Mouse (Mus musculus) lung, embryonic 15.5 days (tissue): ENCODE measurements around the gene Rimbp2. TPM values are rescaled to one million over a fixed set of nuclear protein-coding genes. Genes with fewer than 3 reads are reported as not detected.
A peak's percentile ranks its signal among the peaks of the same experiment; 100 is the strongest.
"Not testable (repeated sequence)": the region's sequence is repeated elsewhere in the genome, so short reads cannot be mapped to it uniquely, and the experiment has no call there.

Experiments used
- ATAC-seq: fragments of 200-750 bp; cut with Nextera tagmentation; 2 replicates; pipeline ENCODE4 v1.8.0; 2017; ENCODE audit warnings: moderate number of reproducible peaks, borderline replicate concordance; ENCODE audit not compliant: low FRiP score, low TSS enrichment; ENCODE audit errors: extremely low read depth
- H3K27ac ChIP-seq: fragments of 300-500 bp; sonication (generic); 2 replicates; pipeline ENCODE4 v1.5.1; 2015; ENCODE audit warnings: moderate library complexity, mild to moderate bottlenecking, inconsistent platforms
- H3K27me3 ChIP-seq: fragments of 300-500 bp; sonication (generic); 2 replicates; pipeline ENCODE4 v1.6.1; 2015; ENCODE audit warnings: inconsistent platforms
- H3K36me3 ChIP-seq: fragments of 300-500 bp; sonication (generic); 2 replicates; pipeline ENCODE4 v1.6.1; 2015; ENCODE audit warnings: inconsistent platforms
- H3K4me1 ChIP-seq: fragments of 300-500 bp; sonication (generic); 2 replicates; pipeline ENCODE4 v1.6.1; 2015; ENCODE audit warnings: inconsistent platforms
- H3K4me2 ChIP-seq: fragments of 300-500 bp; sonication (generic); 2 replicates; pipeline ENCODE4 v1.6.1; 2015; ENCODE audit warnings: inconsistent platforms, mild to moderate bottlenecking, moderate library complexity
- H3K4me3 ChIP-seq: fragments of 300-500 bp; sonication (generic); 2 replicates; pipeline ENCODE4 v1.5.1; 2015; ENCODE audit warnings: mild to moderate bottlenecking, inconsistent platforms
- H3K9ac ChIP-seq: fragments of 300-500 bp; sonication (generic); 2 replicates; pipeline ENCODE4 v1.6.1; 2015; ENCODE audit warnings: inconsistent platforms
- H3K9me3 ChIP-seq: fragments of 300-500 bp; sonication (generic); 2 replicates; pipeline ENCODE4 v1.6.1; 2016; ENCODE audit warnings: inconsistent platforms
- WGBS: fragments of 180-500 bp; shearing (Covaris S2); methylation state at CpG from one replicate; pipeline ENCODE4 v1.1.7; 2015; 5-methylcytosine and 5-hydroxymethylcytosine counted together
- polyA plus RNA-seq: library from polyadenylated mRNA; unstranded; fragments of >200 nt; fragmentation: Nextera tagmentation; extraction: Ambion mirVana; gene quantifications from 2 replicates; pipeline ENCODE4 v1.2.1, GENCODE M21; 2015

Rimbp2 gene
- polyA plus RNA-seq, 1 experiment from 2014 or later, result 0.26 TPM

- no peaks in the 10 kb centered on the region for H3K9me3 ChIP-seq
- H3K4me2 ChIP-seq, result peak overlapping the region; percentile 29
- no peaks in the 10 kb centered on the region for H3K4me1 ChIP-seq
- H3K27me3 ChIP-seq, result no peaks in the 10 kb centered on the region
- H3K36me3 ChIP-seq, result no peaks in the 10 kb centered on the region
- H3K4me3 ChIP-seq, result no peak overlapping the region
- 11% methylated on average over 14 of the region's 14 CpGs for WGBS
- H3K9ac ChIP-seq, result no peak overlapping the region
- ATAC-seq, result no peak
- no peak overlapping the region for H3K27ac ChIP-seq
Measured at GRCm38 (mm10) chr5:128971298-128971697, 18.0 kb upstream of the Rimbp2 start.

- H3K36me3 ChIP-seq, result no peaks in the 10 kb centered on the region
- H3K27me3 ChIP-seq, result no peaks in the 10 kb centered on the region
- WGBS, result 59% methylated on average over 10 of the region's 10 CpGs
- peak overlapping the region; percentile 29 for H3K4me2 ChIP-seq
- no peaks in the 10 kb centered on the region for H3K4me1 ChIP-seq
- H3K4me3 ChIP-seq, result no peak overlapping the region
- no peak for ATAC-seq
- no peak overlapping the region for H3K27ac ChIP-seq
- no peaks in the 10 kb centered on the region for H3K9me3 ChIP-seq
- H3K9ac ChIP-seq, result no peak overlapping the region
Measured at GRCm38 (mm10) chr5:128970878-128971277, 17.6 kb upstream of the Rimbp2 start.

- no peak overlapping the region for H3K4me2 ChIP-seq
- no peaks in the 10 kb centered on the region for H3K36me3 ChIP-seq
- 0 out of 2 replicates have a peak, but pooled peaks cover 8% of the 10 kb centered on the region for H3K9me3 ChIP-seq
- H3K27ac ChIP-seq, result no peak overlapping the region
- no peaks in the 10 kb centered on the region for H3K4me1 ChIP-seq
- H3K9ac ChIP-seq, result no peak overlapping the region
- no peaks in the 10 kb centered on the region for H3K27me3 ChIP-seq
- ATAC-seq, result no peak
- 51% methylated on average over 4 of the region's 4 CpGs for WGBS
- no peak overlapping the region for H3K4me3 ChIP-seq
Measured at GRCm38 (mm10) chr5:128964353-128964752, 11.1 kb upstream of the Rimbp2 start.

GRCm38 (mm10) chr5:128958916-128959315, 5.6 kb upstream of the Rimbp2 start:
- Histone ChIP-seq H3K4me1 (no peaks in the 10 kb centered on the region), H3K9me3 (peaks cover 11% of the 10 kb centered on the region; the same call in 1 of the 2 replicates)

DNA sequence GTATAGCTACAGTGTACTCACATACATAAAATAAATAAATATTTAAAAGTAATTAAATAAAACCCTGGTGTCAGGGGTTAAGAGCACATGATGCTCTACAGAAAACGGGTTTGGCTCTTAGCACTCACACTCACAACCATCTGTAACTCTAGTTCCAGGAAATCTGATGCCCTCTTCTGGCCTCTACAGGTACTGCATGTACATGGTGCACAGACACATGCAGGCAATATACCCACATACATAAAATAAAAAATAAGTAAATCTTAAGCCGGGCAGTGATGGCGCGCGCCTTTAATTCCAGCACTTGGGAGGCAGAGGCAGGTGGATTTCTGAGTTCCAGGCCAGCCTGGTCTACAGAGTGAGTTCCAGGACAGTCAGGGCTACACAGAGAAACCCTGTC, 1.1 kb upstream of the Rimbp2 start:
- not testable (repeated sequence) for H3K36me3 ChIP-seq, H3K27ac ChIP-seq, ATAC-seq, H3K9ac ChIP-seq, H3K4me2 ChIP-seq, H3K4me3 ChIP-seq, H3K9me3 ChIP-seq, H3K4me1 ChIP-seq
- 83% methylated on average over 5 of the region's 5 CpGs for WGBS
- H3K27me3 ChIP-seq, result peaks cover 27% of the 10 kb centered on the region

More at GRCm38 (mm10) chr5:128958916-128959315, 5.6 kb upstream of the Rimbp2 start:
- Histone ChIP-seq H3K9ac (no peak overlapping the region), H3K4me2 (no peak overlapping the region), H3K27me3 (peaks cover 1% of the 10 kb centered on the region; the same call in 1 of the 2 replicates), H3K27ac (no peak overlapping the region), H3K36me3 (no peaks in the 10 kb centered on the region), H3K4me3 (no peak overlapping the region)
- ATAC-seq, result no peak
- 79% methylated on average over 3 of the region's 3 CpGs for WGBS

GRCm38 (mm10) chr5:128952291-128953195, 743 bp downstream of the Rimbp2 start:
- H3K27ac ChIP-seq, result no peak overlapping the region
- H3K4me1 ChIP-seq, result no peaks in the 10 kb centered on the region
- H3K9ac ChIP-seq, result no peak overlapping the region
- peaks cover 27% of the 10 kb centered on the region for H3K27me3 ChIP-seq
- ATAC-seq, result no peak
- peak overlapping the region; percentile 45 for H3K4me2 ChIP-seq
- H3K9me3 ChIP-seq, result peaks cover 2% of the 10 kb centered on the region; the same call in 1 of the 2 replicates
- H3K36me3 ChIP-seq, result no peaks in the 10 kb centered on the region
- H3K4me3 ChIP-seq, result no peak overlapping the region
- 1% methylated on average over 34 of the region's 35 CpGs for WGBS

DNA sequence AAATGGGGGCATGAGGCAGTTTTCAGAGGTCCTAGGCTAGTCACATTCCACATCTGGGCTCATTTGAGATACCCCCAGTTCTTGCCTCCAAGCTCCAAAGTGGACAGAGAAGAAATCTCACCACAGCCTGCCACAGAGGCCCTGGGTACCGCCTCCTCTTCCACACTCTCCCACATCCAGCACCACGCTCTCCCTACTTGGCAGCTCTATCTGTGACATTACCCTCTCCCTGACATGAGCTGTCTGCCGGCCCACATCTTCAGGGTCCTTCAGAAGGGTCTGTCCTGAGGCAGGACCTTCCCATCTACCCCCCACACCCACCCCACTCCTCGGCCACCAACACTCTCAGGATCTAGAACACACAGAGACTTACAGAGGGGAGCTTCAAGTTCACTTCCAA, 1.8 kb downstream of the Rimbp2 start:
- H3K27ac ChIP-seq, result no peak overlapping the region
- no peak overlapping the region for H3K4me3 ChIP-seq
- H3K4me1 ChIP-seq, result no peaks in the 10 kb centered on the region
- H3K9me3 ChIP-seq, result peaks cover 2% of the 10 kb centered on the region; the same call in 1 of the 2 replicates
- no peaks in the 10 kb centered on the region for H3K36me3 ChIP-seq
- H3K9ac ChIP-seq, result no peak overlapping the region
- H3K27me3 ChIP-seq, result peaks cover 27% of the 10 kb centered on the region
- no peak for ATAC-seq
- 30% methylated on average over 4 of the region's 4 CpGs for WGBS
- H3K4me2 ChIP-seq, result no peak overlapping the region

DNA sequence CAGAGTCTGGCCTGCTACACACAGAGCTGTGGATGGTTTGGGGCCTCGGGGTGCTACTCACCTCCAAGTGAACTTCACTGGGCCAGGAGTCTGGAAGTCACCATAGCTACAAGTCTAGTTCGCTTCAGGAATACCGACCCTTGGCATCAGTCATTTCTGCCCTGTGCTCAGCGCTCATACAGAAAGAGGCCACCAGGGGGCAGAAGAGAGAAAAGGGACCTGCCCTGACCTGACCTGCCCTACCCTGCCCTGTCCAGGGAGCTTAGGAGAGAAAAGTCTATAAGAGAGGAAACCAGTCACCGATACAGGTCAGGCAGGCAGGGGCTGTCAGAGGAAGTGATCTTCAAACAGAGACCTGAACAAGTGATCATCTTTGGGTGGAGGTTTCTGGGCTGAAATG, 6.2 kb downstream of the Rimbp2 start:
- no peak overlapping the region for H3K4me2 ChIP-seq
- H3K27me3 ChIP-seq, result peaks cover 7% of the 10 kb centered on the region
- no peaks in the 10 kb centered on the region for H3K36me3 ChIP-seq
- no peak overlapping the region for H3K9ac ChIP-seq
- ATAC-seq, result no peak
- H3K4me3 ChIP-seq, result no peak overlapping the region
- 67% methylated on average over 5 of the region's 5 CpGs for WGBS
- no peaks in the 10 kb centered on the region for H3K4me1 ChIP-seq
- H3K9me3 ChIP-seq, result no peaks in the 10 kb centered on the region
- H3K27ac ChIP-seq, result no peak overlapping the region

GRCm38 (mm10) chr5:128940436-128940835, 12.8 kb downstream of the Rimbp2 start:
- Histone ChIP-seq H3K4me1 (0 out of 2 replicates have a peak, but pooled peaks cover 1% of the 10 kb centered on the region), H3K4me2 (no peak overlapping the region), H3K4me3 (no peak overlapping the region), H3K9me3 (no peaks in the 10 kb centered on the region), H3K36me3 (no peaks in the 10 kb centered on the region), H3K27me3 (no peaks in the 10 kb centered on the region), H3K27ac (no peak overlapping the region), H3K9ac (no peak overlapping the region)
- ATAC-seq, result no peak
- 58% methylated on average over 10 of the region's 10 CpGs for WGBS

- Histone ChIP-seq H3K9me3 (no peaks in the 10 kb centered on the region), H3K4me1 (0 out of 2 replicates have a peak, but pooled peaks cover 3% of the 10 kb centered on the region), H3K9ac (no peak overlapping the region), H3K27me3 (no peaks in the 10 kb centered on the region), H3K4me2 (no peak overlapping the region), H3K4me3 (no peak overlapping the region), H3K27ac (no peak overlapping the region), H3K36me3 (no peaks in the 10 kb centered on the region)
- WGBS, result 56% methylated on average over 6 of the region's 6 CpGs
- ATAC-seq, result peak; percentile 47; the same call in 1 of the 2 replicates
Measured at GRCm38 (mm10) chr5:128935359-128935899, 17.9 kb downstream of the Rimbp2 start.

DNA sequence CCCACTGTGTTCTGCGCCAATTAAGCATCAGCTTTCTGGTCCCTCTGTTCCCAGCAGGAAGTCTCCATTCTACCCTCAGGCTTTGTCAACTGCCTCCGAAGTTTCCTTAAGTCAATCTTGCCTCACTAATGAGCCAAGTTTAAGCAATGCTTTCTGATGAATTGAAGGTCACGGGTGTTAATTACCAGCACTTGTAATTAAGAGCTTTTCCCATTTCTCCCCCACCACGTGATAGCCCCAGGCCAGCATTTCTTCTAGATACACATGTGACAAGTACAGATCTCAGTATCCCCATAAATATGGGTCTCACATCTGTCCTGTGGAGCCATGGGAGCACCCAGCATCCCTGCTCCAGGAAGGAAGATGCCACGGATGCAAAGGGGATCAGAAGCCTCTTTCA, 20.5 kb downstream of the Rimbp2 start:
- H3K9me3 ChIP-seq, result no peaks in the 10 kb centered on the region
- H3K36me3 ChIP-seq, result no peaks in the 10 kb centered on the region
- H3K4me3 ChIP-seq, result no peak overlapping the region
- H3K4me2 ChIP-seq, result no peak overlapping the region
- 67% methylated on average over 5 of the region's 5 CpGs for WGBS
- H3K27me3 ChIP-seq, result no peaks in the 10 kb centered on the region
- no peak for ATAC-seq
- no peak overlapping the region for H3K9ac ChIP-seq
- 0 out of 2 replicates have a peak, but pooled peaks cover 3% of the 10 kb centered on the region for H3K4me1 ChIP-seq
- H3K27ac ChIP-seq, result no peak overlapping the region

DNA sequence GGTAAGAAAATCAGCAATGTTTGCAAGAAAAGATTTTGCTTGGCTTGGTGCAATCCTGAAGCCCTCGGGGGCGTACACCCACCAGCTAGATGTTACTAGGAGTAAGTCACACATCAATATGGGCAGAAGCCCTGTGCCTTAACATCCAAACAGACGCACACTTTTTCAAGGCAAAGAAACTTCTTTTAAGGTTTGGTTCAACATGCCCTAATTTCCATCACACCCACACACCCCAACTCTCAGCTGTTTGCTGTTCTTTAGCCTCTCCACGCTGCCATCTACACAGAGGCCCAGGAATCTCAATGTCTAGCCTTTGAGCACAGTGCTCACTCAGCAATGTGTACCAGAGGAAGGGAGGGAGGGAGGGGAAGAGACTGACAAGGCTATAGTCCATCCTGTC, 28.2 kb downstream of the Rimbp2 start:
- no peaks in the 10 kb centered on the region for H3K36me3 ChIP-seq
- H3K9ac ChIP-seq, result no peak overlapping the region
- H3K27me3 ChIP-seq, result no peaks in the 10 kb centered on the region
- no peak overlapping the region for H3K27ac ChIP-seq
- no peak overlapping the region for H3K4me2 ChIP-seq
- ATAC-seq, result no peak
- 68% methylated on average over 4 of the region's 4 CpGs for WGBS
- no peaks in the 10 kb centered on the region for H3K9me3 ChIP-seq
- no peaks in the 10 kb centered on the region for H3K4me1 ChIP-seq
- H3K4me3 ChIP-seq, result no peak overlapping the region
